Mouse (Mus musculus): Measurements from ENCODE around the gene Lactb.
"Not testable (repeated sequence)": the region's sequence is repeated elsewhere in the genome, so short reads cannot be mapped to it uniquely, and the experiment has no call there.

Gene Lactb

GRCm38 (mm10) chr9:66919382-66919971, 55.8 kb downstream of the Lactb start, which contains the start of gene Rab8b:
Gene Rab8b, minus strand, starts transcription at chr9:66919687.
- peak; percentile 96 to 98 for DNase-seq

GRCm38 (mm10) chr9:66918672-66919330, 56.5 kb downstream of the Lactb start:
- no peak for DNase-seq

- no peak for DNase-seq
Measured at GRCm38 (mm10) chr9:66917892-66918255, 57.4 kb downstream of the Lactb start.

GRCm38 (mm10) chr9:66917216-66917891, 57.9 kb downstream of the Lactb start:
- DNase-seq = no peak

GRCm38 (mm10) chr9:66915869-66916785, 59.2 kb downstream of the Lactb start:
- no peak for DNase-seq

- peak in 1 of 2 experiments; percentile 47 for DNase-seq
Measured at GRCm38 (mm10) chr9:66915401-66915800, 59.9 kb downstream of the Lactb start.

GRCm38 (mm10) chr9:66914540-66914939, 60.7 kb downstream of the Lactb start:
- DNase-seq = no peak

- not testable (repeated sequence) for DNase-seq
Measured at GRCm38 (mm10) chr9:66913254-66913934, 61.9 kb downstream of the Lactb start.

GRCm38 (mm10) chr9:66912304-66912703, 63.0 kb downstream of the Lactb start:
- no peak for DNase-seq

- DNase-seq = no peak
Measured at GRCm38 (mm10) chr9:66910677-66911076, 64.6 kb downstream of the Lactb start.

- DNase-seq = no peak
Measured at GRCm38 (mm10) chr9:66909922-66910321, 65.4 kb downstream of the Lactb start.

GRCm38 (mm10) chr9:66907746-66908397, 67.4 kb downstream of the Lactb start:
- no peak for DNase-seq

- no peak for DNase-seq
Measured at GRCm38 (mm10) chr9:66907126-66907525, 68.2 kb downstream of the Lactb start.

GRCm38 (mm10) chr9:66905990-66906389, 69.3 kb downstream of the Lactb start:
- no peak for DNase-seq
